Comparison of ENCODE assay signal across 8 mouse cellular contexts in genomic region chr9:95404811-95405465, GRCm38 (mm10). TPM values are rescaled to one million over a fixed set of nuclear protein-coding genes. Genes with fewer than 3 reads are reported as not detected.
A peak's percentile ranks its signal among the peaks of the same experiment; 100 is the strongest.
DNase-seq lines count a peak whose midpoint lies in the region; ATAC-seq lines count a peak whose summit lies in the region.

No protein-coding gene starts in this region.

- H3K27ac ChIP-seq in hindbrain, embryonic 12.5 days = no peak overlapping the region
- no peak overlapping the region for H3K27ac ChIP-seq in liver, embryonic 16.5 days (ENCODE audit: low read length)

- no peaks in the 10 kb centered on the region for H3K9me3 ChIP-seq in hindbrain, embryonic 12.5 days (replicated peaks)
- H3K9me3 ChIP-seq in liver, embryonic 16.5 days (replicated peaks; ENCODE audit: control insufficient read depth, low read length) = no peaks in the 10 kb centered on the region

- no peaks in the 10 kb centered on the region for H3K27me3 ChIP-seq in hindbrain, embryonic 12.5 days
- H3K27me3 ChIP-seq in liver, embryonic 16.5 days (ENCODE audit: control insufficient read depth, insufficient read depth, low read depth, low read length) = peaks cover 49% of the 10 kb centered on the region

- peak overlapping the region; percentile 96 for H3K4me2 ChIP-seq in hindbrain, embryonic 12.5 days (replicated peaks)
- peak overlapping the region; percentile 62; the same call in 1 of the 2 replicates for H3K4me2 ChIP-seq in liver, embryonic 16.5 days (ENCODE audit: low read depth, low read length)

- no peak for ATAC-seq in CD4-positive, CD25-positive, alpha-beta regulatory T cell, adult 4 months
- no peak for ATAC-seq in hindbrain, embryonic 12.5 days (ENCODE audit: low FRiP score)
- ATAC-seq in liver, embryonic 16.5 days (ENCODE audit: low read depth) = no peak

- H3K36me3 ChIP-seq in hindbrain, embryonic 12.5 days = no peaks in the 10 kb centered on the region
- no peaks in the 10 kb centered on the region for H3K36me3 ChIP-seq in liver, embryonic 16.5 days (ENCODE audit: control insufficient read depth, insufficient read depth)

- H3K9ac ChIP-seq in hindbrain, embryonic 12.5 days = 0 out of 2 replicates have a peak overlapping the region, but pooled peaks have one; percentile 86
- no peak overlapping the region for H3K9ac ChIP-seq in liver, embryonic 16.5 days (ENCODE audit: low read depth, low read length)

- H3K4me3 ChIP-seq in hindbrain, embryonic 12.5 days = peak overlapping the region; percentile 83
- peak overlapping the region; percentile 52; the same call in 1 of the 2 replicates for H3K4me3 ChIP-seq in liver, embryonic 16.5 days (ENCODE audit: low read depth, low read length)

- DNase-seq in CD4-positive, CD25-positive, alpha-beta regulatory T cell, adult 2 months (ENCODE audit: low read depth, low spot score) = peak; percentile 9
- peak; percentile 18 for DNase-seq in right cerebral cortex, postnatal 14 days
- DNase-seq in right cerebral cortex, postnatal 36 days (ENCODE audit: low spot score in 2 of 2) = no peak
- DNase-seq in MN1 (ENCODE audit: low spot score) = no peak
- DNase-seq in layer of hippocampus, postnatal 14 days (ENCODE audit: low spot score in 2 of 2) = no peak

- 76% methylated on average over 38 of the region's 38 CpGs for WGBS in hindbrain, embryonic 12.5 days
- WGBS in liver, embryonic 16.5 days (ENCODE audit: insufficient replicate concordance) = 60% methylated on average over 38 of the region's 38 CpGs

- peaks cover 16% of the 10 kb centered on the region for H3K4me1 ChIP-seq in hindbrain, embryonic 12.5 days
- H3K4me1 ChIP-seq in liver, embryonic 16.5 days (ENCODE audit: control insufficient read depth, low read depth, low read length) = no peaks in the 10 kb centered on the region; the same call in 1 of the 2 replicates

RNA-seq across cellular contexts. Expression of gene Chst2, which starts 1.6 kb away (rescaled TPM):
- polyA plus RNA-seq in CD4-positive, CD25-positive, alpha-beta regulatory T cell, adult 4 months (2017; shearing (Covaris generic)) = 1 to 10 TPM; 5.0 to 5.9 TPM
- polyA plus RNA-seq in hindbrain, embryonic 12.5 days (2016; fragmentation: Nextera tagmentation; extraction: Ambion mirVana) = 7.5 and 9.1 TPM in 2 replicates
- polyA plus RNA-seq in liver, embryonic 16.5 days (2015; fragmentation: Nextera tagmentation; extraction: Ambion mirVana) = 0.25 and 0.28 TPM in 2 replicates
- 100 to 1,000 TPM; 157 to 163 TPM for total RNA-seq in layer of hippocampus, postnatal 14 days (2021)

Comparison
In these comparisons a context has a peak if more than half of its experiments do, and no peak if none do; other contexts are left out.
1. DNase-seq: peak in CD4-positive, CD25-positive, alpha-beta regulatory T cell, adult 2 months (single experiment) and right cerebral cortex, postnatal 14 days (single experiment); none in right cerebral cortex, postnatal 36 days (0 of 2), MN1 (single experiment) and layer of hippocampus, postnatal 14 days (0 of 2).